Mouse (Mus musculus): ENCODE data around the gene Nat8f5. TPM values are rescaled to one million over a fixed set of nuclear protein-coding genes. Genes with fewer than 3 reads are reported as not detected.
"Not testable (repeated sequence)": the region's sequence is repeated elsewhere in the genome, so short reads cannot be mapped to it uniquely, and the experiment has no call there.

The Nat8f5 gene
- polyA plus RNA-seq, 1 experiment from 2014 or later = not detected

GRCm38 (mm10) chr6:85831796-85832321 lies 11.1 kb upstream of the Nat8f5 start, which contains the start of gene Nat8:
Nat8 (minus strand) TSS chr6:85832082.
- peaks cover 3% of the 10 kb centered on the region for H3K27me3 ChIP-seq
- POLR2A ChIA-PET = no interaction called here
- ATAC-seq (no peak), DNase-seq (ENCODE audit: low read depth, low spot score) (no peak)
- in situ Hi-C loops (cut with MboI; ENCODE audit: low pct_unique_long_range_greater_than_20kb) = no loop called here
- no peak for TF ChIP-seq CTCF (IDR thresholded peaks at IDR 0.05)
- CTCF ChIA-PET = no interaction called here

DNA sequence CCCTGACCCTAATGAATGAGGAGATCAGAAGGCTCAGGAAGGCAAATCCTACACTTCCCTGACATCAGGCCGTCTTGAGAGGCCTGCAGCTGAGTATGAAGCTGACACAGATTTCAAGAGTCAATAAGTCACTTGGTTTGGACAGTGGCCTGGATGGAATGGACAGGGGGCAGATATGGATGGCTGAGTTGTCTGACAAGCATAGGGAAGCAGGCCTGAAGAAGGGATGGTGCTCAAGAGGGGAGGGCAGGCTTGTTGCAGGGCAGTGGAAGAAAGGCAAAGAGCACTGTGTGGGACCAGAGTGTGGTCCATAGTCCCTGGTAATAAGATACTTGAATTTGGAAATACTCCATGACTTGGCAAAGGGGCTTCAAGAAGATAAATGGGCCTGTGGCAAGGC lies 8.7 kb upstream of the Nat8f5 start:
- in situ Hi-C loops (cut with MboI; ENCODE audit: low pct_unique_long_range_greater_than_20kb) = loop anchor here (5.0 kb wide), 1 partner anchor 178 kb away; no protein-coding TSS in a partner anchor
- ATAC-seq (no peak), DNase-seq (ENCODE audit: low read depth, low spot score) (no peak)
- TF ChIP-seq CTCF (IDR thresholded peaks at IDR 0.05) = no peak
- ChIA-PET CTCF (no interaction called here), POLR2A (no interaction called here)
- peaks cover 10% of the 10 kb centered on the region for H3K27me3 ChIP-seq

DNA sequence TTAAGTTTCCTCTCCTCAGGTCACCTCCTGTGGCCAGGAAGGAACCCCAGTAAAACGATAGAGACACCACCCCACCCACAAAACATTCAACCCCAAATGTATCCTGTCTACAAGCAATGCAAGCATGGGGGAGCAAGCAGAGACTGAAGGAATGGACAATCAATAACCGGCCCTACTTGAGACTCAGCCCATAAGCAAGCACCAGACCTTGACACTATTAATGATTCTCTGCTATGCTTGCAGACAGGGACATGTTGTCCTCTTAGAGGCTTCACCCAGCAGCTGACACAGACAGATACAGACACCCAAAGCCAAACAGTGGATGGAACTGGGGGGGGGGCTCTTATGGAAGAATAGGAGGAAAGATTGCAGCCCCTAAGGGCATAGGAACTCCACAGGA lies 5.1 kb upstream of the Nat8f5 start:
- DNase-seq (ENCODE audit: low read depth, low spot score) (no peak), ATAC-seq (no peak)
- CTCF ChIA-PET = no interaction called here

GRCm38 (mm10) chr6:85823382-85824090 lies 2.8 kb upstream of the Nat8f5 start:
- in situ Hi-C loops (cut with MboI; ENCODE audit: low pct_unique_long_range_greater_than_20kb) = no loop called here
- no peak for DNase-seq (ENCODE audit: low read depth, low spot score)
- H3K27me3 ChIP-seq = peaks cover 15% of the 10 kb centered on the region
- ATAC-seq = no peak
- POLR2A ChIA-PET = no interaction called here
- CTCF ChIA-PET = no interaction called here
- no peak for TF ChIP-seq CTCF (IDR thresholded peaks at IDR 0.05)

More for the DNA sequence above, 5.1 kb upstream of the Nat8f5 start:
- peaks cover 15% of the 10 kb centered on the region for H3K27me3 ChIP-seq
- TF ChIP-seq CTCF (IDR thresholded peaks at IDR 0.05) = no peak
- POLR2A ChIA-PET = no interaction called here
- in situ Hi-C loops (cut with MboI; ENCODE audit: low pct_unique_long_range_greater_than_20kb) = loop anchor here (5.0 kb wide), 1 partner anchor 181 kb away; no protein-coding TSS in a partner anchor

- ATAC-seq (no peak), DNase-seq (ENCODE audit: low read depth, low spot score) (no peak)
- in situ Hi-C loops (cut with MboI; ENCODE audit: low pct_unique_long_range_greater_than_20kb) = no loop called here
- POLR2A ChIA-PET = no interaction called here
- CTCF ChIA-PET = no interaction called here
- no peak for TF ChIP-seq CTCF (IDR thresholded peaks at IDR 0.05)
- H3K27me3 ChIP-seq = peaks cover 15% of the 10 kb centered on the region
Measured at GRCm38 (mm10) chr6:85822286-85822685, 1.5 kb upstream of the Nat8f5 start.

- CTCF ChIA-PET = no interaction called here
- peaks cover 5% of the 10 kb centered on the region for H3K27me3 ChIP-seq
- in situ Hi-C loops (cut with MboI; ENCODE audit: low pct_unique_long_range_greater_than_20kb) = no loop called here
- ATAC-seq (no peak), DNase-seq (ENCODE audit: low read depth, low spot score) (no peak)
- TF ChIP-seq CTCF (IDR thresholded peaks at IDR 0.05) = no peak
- POLR2A ChIA-PET = no interaction called here
Measured at GRCm38 (mm10) chr6:85818338-85818737, 2.4 kb downstream of the Nat8f5 start.

- in situ Hi-C loops (cut with MboI; ENCODE audit: low pct_unique_long_range_greater_than_20kb) = no loop called here
- DNase-seq (ENCODE audit: low read depth, low spot score) = no peak
- ChIA-PET POLR2A (no interaction called here), CTCF (no interaction called here)
- H3K27me3 ChIP-seq = no peaks in the 10 kb centered on the region
- ATAC-seq = no peak
- no peak for TF ChIP-seq CTCF (IDR thresholded peaks at IDR 0.05)
Measured at GRCm38 (mm10) chr6:85813339-85813738, 7.4 kb downstream of the Nat8f5 start.

DNA sequence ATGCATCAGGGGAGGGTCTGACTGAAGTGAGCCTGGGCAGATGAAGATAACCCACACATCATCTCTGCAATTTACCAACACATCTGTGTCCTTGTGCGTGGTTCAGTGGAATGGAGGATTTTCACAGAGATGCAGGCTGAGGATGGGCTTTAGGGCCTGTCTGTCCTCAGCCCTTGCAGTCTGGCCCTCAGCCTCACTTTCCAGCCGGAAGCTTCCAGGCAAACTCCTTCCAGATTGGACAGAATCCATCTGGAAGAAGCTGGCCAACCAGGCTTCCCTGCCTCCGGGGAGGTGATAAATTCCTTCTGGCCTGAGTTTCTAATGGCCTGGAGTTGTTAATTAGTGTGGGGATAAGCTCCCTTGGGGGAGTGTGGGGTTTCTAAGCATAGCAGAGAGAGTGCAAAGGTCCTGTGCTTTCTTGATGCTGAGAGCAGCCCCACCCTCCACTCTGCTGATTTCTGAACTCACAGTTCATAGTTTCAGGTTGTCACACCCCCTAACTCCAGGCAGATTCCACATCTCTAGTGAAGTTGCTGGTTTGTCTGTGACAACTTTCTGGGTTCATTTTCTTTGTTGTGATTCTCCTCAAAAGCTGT lies 9.7 kb downstream of the Nat8f5 start:
- POLR2A ChIA-PET; DNase-seq (ENCODE audit: low read depth, low spot score); in situ Hi-C loops (cut with MboI; ENCODE audit: low pct_unique_long_range_greater_than_20kb); ATAC-seq; CTCF ChIA-PET; H3K27me3 ChIP-seq: not testable (repeated sequence)

GRCm38 (mm10) chr6:85810514-85810913 lies 10.3 kb downstream of the Nat8f5 start:
- DNase-seq (ENCODE audit: low read depth, low spot score); POLR2A ChIA-PET; H3K27me3 ChIP-seq; ATAC-seq; in situ Hi-C loops (cut with MboI; ENCODE audit: low pct_unique_long_range_greater_than_20kb); CTCF ChIA-PET: not testable (repeated sequence)

GRCm38 (mm10) chr6:85809784-85810183 lies 11.0 kb downstream of the Nat8f5 start:
- POLR2A ChIA-PET; DNase-seq (ENCODE audit: low read depth, low spot score); ATAC-seq; H3K27me3 ChIP-seq; in situ Hi-C loops (cut with MboI; ENCODE audit: low pct_unique_long_range_greater_than_20kb); CTCF ChIA-PET: not testable (repeated sequence)

GRCm38 (mm10) chr6:85803180-85803579 lies 17.6 kb downstream of the Nat8f5 start:
- ATAC-seq (peak; percentile 28), DNase-seq (ENCODE audit: low read depth, low spot score) (peak; percentile 25)
- H3K27me3 ChIP-seq; CTCF ChIA-PET; in situ Hi-C loops (cut with MboI; ENCODE audit: low pct_unique_long_range_greater_than_20kb); POLR2A ChIA-PET: not testable (repeated sequence)

Other genes starting within 250 kb of the Nat8f5 start
- 5.4 TPM for gene Alms1, start 233.4 kb downstream of the Nat8f5 start, polyA plus RNA-seq (2021)
- 0.24 TPM for gene Nat8f7, start 107.8 kb downstream of the Nat8f5 start, polyA plus RNA-seq (2021)
- 2.2 TPM for gene Nat8f3, start 55.2 kb downstream of the Nat8f5 start, polyA plus RNA-seq (2021)
- gene Nat8f6, start within 50 bp of the Nat8f5 start, polyA plus RNA-seq (2021) = 0.64 TPM
- 0.22 TPM for gene Nat8, start 11.1 kb upstream of the Nat8f5 start, polyA plus RNA-seq (2021)
- 0.01 TPM for gene Nat8f2, start 48.2 kb upstream of the Nat8f5 start, polyA plus RNA-seq (2021)
- 0.27 TPM for gene Nat8f4, start 83.9 kb upstream of the Nat8f5 start, polyA plus RNA-seq (2021)
- 37.6 TPM for gene Tprkb, start 90.9 kb upstream of the Nat8f5 start, polyA plus RNA-seq (2021)
- gene Nat8f1, start 94.7 kb upstream of the Nat8f5 start, polyA plus RNA-seq (2021) = 8.3 TPM
- gene Dusp11, start 140.7 kb upstream of the Nat8f5 start, polyA plus RNA-seq (2021) = 50.1 TPM
- gene Figla, start 195.2 kb upstream of the Nat8f5 start, polyA plus RNA-seq (2021) = not detected
- 0.03 TPM for gene Add2, start 207.7 kb upstream of the Nat8f5 start, polyA plus RNA-seq (2021)

All from Patski (cell line).